Mouse (Mus musculus) adrenal gland, postnatal 25 days (tissue): ENCODE results near the gene Lrwd1. TPM values are rescaled to one million over a fixed set of nuclear protein-coding genes. Genes with fewer than 3 reads are reported as not detected.
A peak's percentile ranks its signal among the peaks of the same experiment; 100 is the strongest.
"Not testable (repeated sequence)": the region's sequence is repeated elsewhere in the genome, so short reads cannot be mapped to it uniquely, and the experiment has no call there.

Experiments
- DNase-seq: peaks from one replicate; pipeline ENCODE4 v3.0.0; 2021; ENCODE audit warnings: mixed read lengths
- long read RNA-seq: library from polyadenylated mRNA; stranded (forward); transcript quantifications from one replicate; pipeline ENCODE4 v2.0.0, GENCODE M21; 2021
- total RNA-seq: library from RNA; stranded (reverse); gene quantifications from 2 replicates; pipeline ENCODE4 v1.2.3, GENCODE M21; 2021

Gene Lrwd1
- 13.8 and 14.3 TPM in 2 replicates for total RNA-seq
- long read RNA-seq, transcript Lrwd1-201 (15 exons, 2,473 nt): major isoform, 34 of 40 reads
- long read RNA-seq, partial matches to known transcripts: 1 of 40 reads
- long read RNA-seq, other reads (novel, unspliced or antisense): 4 of 40 reads

GRCm38 (mm10) chr5:136135571-136136291 is at the start of gene Lrwd1, which contains the start of gene Alkbh4:
Lrwd1 (minus strand) TSS chr5:136136074.
Alkbh4 (plus strand) TSS chr5:136136146.
- peak; percentile 94 for DNase-seq

- DNase-seq: no peak
Observed at GRCm38 (mm10) chr5:136183766-136184165, 47.9 kb upstream of the Lrwd1 start.

GRCm38 (mm10) chr5:136182830-136183229 is 47.0 kb upstream of the Lrwd1 start:
- DNase-seq: no peak

DNA sequence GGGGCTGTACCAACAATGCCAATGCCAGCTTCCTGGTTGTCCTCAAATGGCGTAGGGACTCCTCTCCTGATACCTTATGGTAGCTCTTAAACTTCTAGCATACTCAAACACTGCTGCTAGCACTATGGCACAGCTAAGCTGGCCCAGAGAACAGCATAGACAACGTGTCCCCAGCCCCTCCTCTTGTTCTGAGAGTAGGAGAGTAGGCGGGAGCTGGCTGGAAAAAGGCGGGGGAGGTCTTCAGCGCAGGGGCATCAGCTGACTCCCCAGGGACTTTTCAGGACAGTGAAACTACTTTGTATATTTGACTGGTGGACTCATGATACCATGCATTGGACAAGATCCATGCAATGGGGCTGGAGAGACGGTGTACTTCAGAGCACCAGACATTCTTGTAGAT is 46.2 kb upstream of the Lrwd1 start:
- no peak for DNase-seq

GRCm38 (mm10) chr5:136181197-136181596 is 45.3 kb upstream of the Lrwd1 start:
- no peak for DNase-seq

GRCm38 (mm10) chr5:136179594-136179993 is 43.7 kb upstream of the Lrwd1 start:
- no peak for DNase-seq

DNA sequence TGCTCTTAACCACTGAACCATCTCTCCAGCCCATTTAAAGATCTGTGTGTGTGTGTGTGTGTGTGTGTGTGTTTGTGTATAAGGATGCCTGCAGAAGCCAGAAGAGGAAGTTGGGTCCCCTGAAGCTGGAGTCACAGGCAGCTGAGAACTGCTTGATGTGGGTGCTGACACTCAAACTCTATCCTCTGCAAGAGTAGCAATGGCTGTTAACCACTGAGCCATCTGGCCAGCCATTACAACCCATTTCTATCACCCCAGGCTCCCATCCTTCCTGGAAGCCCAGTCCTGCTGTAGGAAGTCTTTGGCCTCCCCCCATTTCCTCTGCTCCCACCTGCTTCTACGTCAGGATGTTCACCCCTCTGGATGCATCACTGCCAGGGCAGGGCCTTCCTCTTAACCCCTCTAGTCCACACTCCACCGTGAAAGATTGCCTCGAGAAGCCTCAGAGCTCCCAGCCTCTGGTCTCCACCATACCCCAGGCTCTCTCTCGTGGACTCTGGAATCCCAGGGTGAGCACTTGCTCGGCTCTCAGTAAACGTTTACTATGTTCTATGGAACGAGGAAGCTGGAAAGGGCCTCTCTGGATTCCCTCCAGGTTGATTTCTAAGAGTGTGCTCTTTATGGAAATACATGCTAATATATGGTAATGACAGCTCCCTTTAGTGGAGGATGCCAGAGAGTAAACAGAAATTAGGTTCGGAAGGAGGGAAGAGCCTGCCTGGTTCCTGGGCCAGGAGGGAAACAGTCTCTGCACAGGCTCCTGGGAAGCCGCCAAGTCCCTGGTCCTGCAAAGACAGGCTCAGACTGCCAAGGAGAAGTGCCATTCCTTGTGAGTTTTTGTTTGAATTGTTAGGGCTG is 38.0 kb upstream of the Lrwd1 start:
- DNase-seq: peak; percentile 37

DNA sequence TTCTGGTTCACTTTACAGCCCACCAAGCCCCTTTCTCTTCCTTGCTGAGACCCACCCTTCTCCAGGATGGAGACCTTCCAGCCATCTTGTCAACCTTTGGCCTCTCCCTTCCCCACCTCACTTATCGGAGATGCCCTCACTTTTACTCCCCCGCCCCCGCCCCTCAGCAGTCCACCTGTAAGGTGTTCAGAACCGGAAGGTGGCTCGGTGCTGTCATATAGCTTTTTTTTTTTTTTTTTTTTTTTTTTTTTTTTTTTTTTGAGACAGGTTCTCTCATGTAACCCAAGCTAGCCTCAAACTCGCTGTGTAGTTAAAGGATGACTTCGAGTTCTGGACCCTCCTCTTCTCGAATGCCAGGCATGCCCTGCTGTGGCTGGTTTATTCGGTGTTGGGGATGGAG is 37.1 kb upstream of the Lrwd1 start:
- no peak for DNase-seq

DNA sequence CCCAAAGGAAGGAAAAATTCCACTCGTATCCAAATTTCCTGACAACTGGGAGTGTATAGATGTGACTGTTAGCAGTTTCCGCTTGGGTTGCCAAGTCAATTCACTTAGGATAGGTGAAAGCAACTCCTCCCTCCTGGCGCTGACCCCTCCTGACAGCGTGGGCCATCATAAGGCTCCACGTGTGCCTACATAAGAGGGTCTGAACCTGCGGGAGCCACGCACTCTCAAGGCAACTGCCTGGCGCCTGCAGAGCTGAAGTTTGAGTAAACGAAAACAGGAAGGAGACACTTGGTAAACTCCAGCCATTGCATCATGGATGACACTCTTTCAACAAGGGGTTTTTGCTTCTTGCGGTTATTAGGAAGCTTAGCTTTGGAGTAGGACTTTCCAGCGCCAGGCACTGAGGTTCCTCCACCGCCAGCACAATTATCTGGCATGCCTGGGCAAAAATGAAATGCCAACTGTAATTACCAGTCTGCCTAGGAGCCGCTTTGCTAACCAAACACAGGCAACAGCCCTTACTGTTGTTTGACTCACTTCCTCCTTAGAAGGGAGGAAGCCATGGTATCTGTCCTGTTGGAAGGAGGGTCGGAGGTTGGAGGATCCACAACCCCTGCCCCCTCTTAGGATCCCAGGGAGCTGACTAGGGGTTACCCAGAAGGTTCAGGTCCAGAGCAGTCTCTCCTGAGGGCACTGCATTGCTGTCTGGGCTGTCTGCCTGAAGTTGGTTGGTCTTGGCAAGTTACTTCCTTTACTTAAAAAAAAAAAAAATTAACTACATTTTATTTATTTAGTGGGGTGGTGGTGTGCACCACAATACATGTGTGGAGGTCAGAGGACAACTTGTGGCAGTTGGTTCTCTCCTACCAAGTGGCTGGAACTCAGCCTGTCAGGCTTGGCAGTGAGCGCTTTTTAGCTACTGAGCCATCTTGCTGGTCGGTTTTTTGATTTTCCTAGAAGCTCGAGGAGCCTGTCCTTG is 35.8 kb upstream of the Lrwd1 start:
- DNase-seq: no peak

- peak; percentile 74 for DNase-seq
Observed at GRCm38 (mm10) chr5:136170512-136171362, 34.9 kb upstream of the Lrwd1 start, which contains the start of gene Orai2. Orai2 (minus strand) TSS chr5:136170713.

- DNase-seq: peak; percentile 7
Observed at GRCm38 (mm10) chr5:136169626-136170511, 34.0 kb upstream of the Lrwd1 start.

DNA sequence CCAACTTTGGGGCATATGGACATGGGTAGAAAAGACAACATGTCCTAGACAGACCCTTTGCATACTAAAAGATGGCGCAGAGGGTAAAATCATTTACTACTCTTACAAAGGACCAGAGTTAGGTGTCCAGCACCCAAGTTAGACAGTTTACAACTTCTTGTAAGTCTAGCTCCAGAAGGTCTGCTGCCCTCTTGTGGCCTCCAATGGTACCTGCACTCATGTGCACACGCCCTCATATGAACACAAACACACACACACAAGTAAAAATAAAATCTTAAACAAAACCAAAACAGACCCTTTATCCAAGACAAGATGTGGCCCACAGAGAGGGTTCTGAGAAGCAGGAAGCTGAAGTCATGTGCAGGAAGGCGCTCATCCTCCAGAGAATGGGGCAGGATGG is 32.2 kb upstream of the Lrwd1 start:
- DNase-seq: no peak

DNA sequence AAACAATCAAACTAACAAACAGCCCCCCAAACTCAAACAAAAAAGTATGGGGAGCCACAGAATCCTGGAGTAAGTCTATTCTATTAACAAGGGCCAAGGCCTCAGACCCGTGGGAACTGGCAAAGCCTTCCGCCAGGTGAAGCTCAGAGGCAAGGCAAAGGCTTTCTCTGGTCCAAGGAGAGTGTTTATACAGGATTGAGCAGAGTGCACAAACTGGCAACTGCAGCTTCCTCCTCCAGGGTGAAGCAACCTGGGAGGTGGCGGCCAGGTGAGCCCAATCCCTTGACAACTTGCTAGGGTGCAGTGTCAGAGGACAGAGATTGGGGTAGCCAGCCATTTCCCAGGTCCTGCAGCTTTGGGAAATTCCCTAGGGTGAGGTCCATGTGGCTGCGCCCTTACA is 31.4 kb upstream of the Lrwd1 start:
- no peak for DNase-seq

- DNase-seq: no peak
Observed at GRCm38 (mm10) chr5:136165246-136165645, 29.4 kb upstream of the Lrwd1 start.

DNA sequence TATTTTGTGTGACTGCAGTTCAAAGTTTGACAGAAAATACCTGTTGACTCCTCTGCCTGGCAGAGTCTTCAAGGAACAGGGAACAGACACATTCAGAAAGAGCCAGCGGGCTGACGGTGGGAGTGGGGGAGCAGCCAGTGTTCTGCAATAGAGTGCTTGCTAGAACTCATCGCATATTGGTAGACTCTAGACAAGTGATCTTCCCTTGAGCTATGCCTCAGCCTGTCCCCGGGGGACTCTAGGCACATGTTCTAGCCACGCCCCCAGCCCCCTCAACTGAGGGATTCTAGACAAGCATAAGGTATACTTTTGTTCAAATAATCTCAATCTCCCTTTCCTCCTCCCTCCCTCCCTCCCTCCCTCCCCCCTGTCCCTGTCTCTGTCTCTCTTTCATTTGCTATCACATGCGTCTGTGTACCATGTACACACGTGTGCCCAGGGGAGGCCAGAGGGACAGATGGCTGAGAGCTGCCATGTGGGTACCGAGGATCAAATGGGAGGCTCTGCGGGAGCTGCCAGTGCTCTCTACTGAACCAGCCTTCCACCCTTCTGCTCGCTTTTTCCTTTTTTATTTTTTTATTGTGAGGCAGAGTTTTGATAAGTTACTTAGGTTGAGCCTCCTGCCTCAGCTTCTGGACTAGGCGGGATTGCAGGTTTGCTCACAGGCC is 28.1 kb upstream of the Lrwd1 start:
- no peak for DNase-seq

DNA sequence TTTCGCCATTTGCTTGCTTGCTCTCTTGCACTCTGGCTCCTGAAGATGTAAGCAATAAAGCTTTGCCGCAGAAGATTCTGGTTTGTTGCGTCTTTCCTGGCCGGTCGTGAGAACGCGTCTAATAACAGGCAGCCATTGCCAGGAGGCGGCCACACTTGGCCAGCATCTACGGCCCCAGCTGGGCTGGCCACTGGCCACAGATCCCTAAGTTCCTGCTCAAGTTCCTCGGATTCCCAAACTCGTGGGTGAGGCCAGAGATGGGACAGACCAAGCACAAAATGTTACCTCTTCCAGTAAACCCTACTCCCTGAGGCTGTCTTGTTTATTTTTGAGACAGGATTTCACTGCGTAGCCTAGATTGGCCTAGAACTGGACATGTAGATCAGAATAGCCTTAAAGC is 24.2 kb upstream of the Lrwd1 start:
- DNase-seq: not testable (repeated sequence)

DNA sequence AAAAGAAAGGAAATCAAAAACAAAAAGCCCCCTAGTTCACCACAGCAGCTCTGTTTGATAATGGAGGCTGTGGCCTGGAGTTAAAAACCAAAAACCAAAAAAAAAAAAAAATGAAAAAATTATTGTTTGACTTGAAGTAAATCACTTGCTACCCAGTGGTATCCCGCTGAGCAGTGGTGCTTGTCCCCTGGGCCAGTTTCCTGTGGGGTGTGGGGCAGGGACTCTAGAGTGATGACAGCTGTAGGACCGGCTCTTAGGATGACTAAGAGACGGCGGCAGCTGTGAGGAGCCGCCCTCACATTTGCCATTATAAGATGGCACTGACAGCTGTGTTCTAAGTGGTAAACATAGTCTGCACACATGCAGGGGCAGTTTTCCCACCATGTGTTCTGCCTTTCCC is 19.5 kb upstream of the Lrwd1 start:
- DNase-seq: no peak

DNA sequence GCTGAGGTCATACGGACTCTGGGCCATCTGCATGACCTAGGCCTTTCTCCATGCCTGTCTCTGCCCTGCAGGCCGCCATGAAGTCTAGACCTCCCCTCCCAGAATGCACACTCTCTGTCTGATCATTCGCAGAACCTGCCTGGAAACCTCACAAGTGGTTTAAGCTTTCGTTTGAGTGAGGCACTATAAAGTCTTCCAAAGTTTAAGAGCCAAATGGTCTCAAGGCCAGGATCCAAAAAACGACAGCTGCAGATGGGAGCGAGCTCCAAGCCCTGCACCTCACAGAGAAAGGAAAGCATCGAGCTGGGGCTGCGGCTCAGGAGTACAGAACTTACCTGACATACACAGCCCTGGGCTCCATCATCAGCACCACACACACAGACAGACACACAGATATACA is 16.5 kb upstream of the Lrwd1 start:
- no peak for DNase-seq

DNA sequence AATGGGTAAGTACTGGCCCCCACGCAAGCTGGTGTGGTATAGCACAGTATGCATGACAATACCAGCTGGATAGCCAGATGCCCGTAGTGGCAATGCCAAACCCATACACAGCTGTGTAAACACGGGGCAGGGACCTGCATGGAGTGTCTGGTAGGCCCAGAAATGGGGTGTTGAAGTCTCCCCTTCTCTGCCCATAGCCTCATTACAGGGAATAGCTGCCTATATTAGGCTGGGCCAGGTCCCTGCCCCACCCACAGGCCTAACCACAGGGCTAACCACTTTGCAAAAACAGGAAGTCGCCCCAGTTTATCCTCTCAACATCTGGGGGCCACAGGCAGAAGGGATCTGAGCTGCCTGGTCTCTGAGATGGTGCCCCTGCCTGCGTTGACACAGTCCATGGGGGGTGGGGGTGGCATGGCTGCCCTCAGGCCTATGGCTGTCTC is 13.3 kb upstream of the Lrwd1 start:
- not testable (repeated sequence) for DNase-seq
